Mouse (Mus musculus) bone marrow, adult 2 months (tissue): ENCODE data around the gene Nrip1. TPM values are rescaled to one million over a fixed set of nuclear protein-coding genes. Genes with fewer than 3 reads are reported as not detected.
A peak's percentile ranks its signal among the peaks of the same experiment; 100 is the strongest.

ENCODE experiments used
- H3K27ac ChIP-seq: fragments of 200-500 bp; 2 replicates; pipeline ENCODE4 v1.5.1; 2012; ENCODE audit warnings: low read depth, mild to moderate bottlenecking, control low read depth, inconsistent platforms, low read length; ENCODE audit not compliant: control insufficient read depth, poor library complexity, insufficient read depth
- H3K4me1 ChIP-seq: fragments of 200-500 bp; 2 replicates; pipeline ENCODE4 v1.6.1; 2011; ENCODE audit warnings: low read length; ENCODE audit not compliant: control insufficient read depth, insufficient read depth
- H3K4me3 ChIP-seq: fragments of 200-500 bp; replicated peaks from 2 replicates; pipeline ENCODE3; 2011; ENCODE audit warnings: mild to moderate bottlenecking, low read depth, low read length, control low read depth; ENCODE audit not compliant: control insufficient read depth
- CTCF ChIP-seq: fragments of 200-500 bp; IDR thresholded peaks from 2 replicates; pipeline ENCODE4 v1.5.1; 2011; ENCODE audit warnings: low read length, control low read depth; ENCODE audit not compliant: control insufficient read depth, insufficient read depth
- POLR2A ChIP-seq: fragments of 200-500 bp; IDR thresholded peaks from 2 replicates; pipeline ENCODE4 v1.6.1; 2011; ENCODE audit warnings: low read depth, mild to moderate bottlenecking, control low read depth, low read length, borderline replicate concordance; ENCODE audit not compliant: control insufficient read depth
- WGBS: fragments of 180-500 bp; shearing (Covaris S2); methylation state at CpG from one replicate; pipeline ENCODE4 v1.1.7; 2018; 5-methylcytosine and 5-hydroxymethylcytosine counted together
- polyA plus RNA-seq: library from polyadenylated mRNA; stranded (reverse); fragments of >200 nt; gene quantifications from 2 replicates; pipeline ENCODE4 v1.2.4, GENCODE M21; 2011; ENCODE audit warnings: low replicate concordance; ENCODE audit not compliant: missing spikeins, insufficient read depth, insufficient read length

The Nrip1 gene
- polyA plus RNA-seq, 1 experiment = 6.7 TPM

- Histone ChIP-seq H3K27ac (no peak overlapping the region), H3K4me3 (no peak overlapping the region), H3K4me1 (no peaks in the 10 kb centered on the region; the same call in 1 of the 2 replicates)
- 68% methylated on average over 6 of the region's 6 CpGs for WGBS
- TF ChIP-seq POLR2A = no peak
- TF ChIP-seq CTCF = no peak
Measured at GRCm38 (mm10) chr16:76335913-76336312, 37.7 kb downstream of the Nrip1 start.

DNA sequence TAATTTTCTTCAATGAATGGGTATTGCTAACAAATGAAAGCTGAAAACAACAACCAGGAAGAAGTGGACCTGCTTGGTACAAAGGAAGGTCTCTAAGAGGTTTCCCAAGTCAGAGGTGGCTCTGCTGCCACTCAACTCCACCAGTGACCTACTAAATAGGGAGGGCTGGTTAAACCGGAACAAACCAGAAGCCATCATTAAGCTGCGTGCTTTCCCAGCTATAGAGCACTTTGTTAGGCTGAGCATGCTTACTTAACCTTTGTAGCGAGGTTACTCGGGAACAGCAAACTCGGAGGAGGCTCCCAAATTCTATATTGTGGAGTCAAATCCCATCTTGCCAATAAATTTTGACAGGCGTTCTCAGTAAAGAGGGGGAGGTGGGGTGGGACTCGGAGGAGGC lies 41.5 kb downstream of the Nrip1 start:
- Histone ChIP-seq H3K4me3 (no peak overlapping the region), H3K27ac (no peak overlapping the region), H3K4me1 (no peaks in the 10 kb centered on the region; the same call in 1 of the 2 replicates)
- no peak for TF ChIP-seq CTCF
- no peak for TF ChIP-seq POLR2A
- 87% methylated on average over 7 of the region's 7 CpGs for WGBS

DNA sequence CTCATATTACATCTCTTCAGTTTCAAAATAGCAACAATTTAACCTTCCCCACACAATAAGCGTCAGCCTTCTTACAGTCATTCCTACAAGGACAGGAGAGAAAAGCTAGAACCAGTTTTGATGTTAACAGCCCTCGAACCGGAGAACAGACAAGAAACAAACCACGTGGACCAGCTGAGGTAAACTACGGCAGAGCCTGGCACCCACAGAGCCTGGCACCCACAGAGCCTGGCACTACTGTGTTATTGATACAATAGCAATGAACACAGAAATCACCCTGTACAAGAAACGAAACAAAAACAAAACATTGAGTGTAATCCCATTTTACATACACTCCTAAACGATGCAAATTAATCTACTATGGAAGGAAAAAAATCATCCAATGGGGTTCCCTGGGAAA lies 42.4 kb downstream of the Nrip1 start:
- TF ChIP-seq CTCF (no peak), POLR2A (no peak)
- Histone ChIP-seq H3K4me1 (no peaks in the 10 kb centered on the region), H3K4me3 (no peak overlapping the region), H3K27ac (no peak overlapping the region)
- WGBS = 81% methylated on average over 7 of the region's 7 CpGs

DNA sequence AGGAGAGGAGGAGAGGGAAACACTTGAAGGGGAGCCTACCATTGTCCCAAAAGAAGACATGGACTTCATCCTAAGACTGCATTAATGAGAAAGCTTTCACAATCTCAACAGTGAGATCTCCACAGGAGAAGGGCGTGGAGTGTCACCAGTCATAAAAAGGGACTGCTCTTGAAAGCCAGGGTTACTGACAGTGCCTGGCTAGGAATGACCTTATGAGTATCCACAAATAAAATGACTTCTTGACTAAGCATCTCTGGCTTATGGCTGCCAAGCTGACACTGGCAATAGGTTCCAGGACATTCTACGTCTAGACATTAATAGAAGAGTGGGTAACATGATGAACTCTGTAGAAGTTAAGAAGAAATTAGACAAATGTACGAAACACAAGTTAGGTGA lies 48.3 kb downstream of the Nrip1 start:
- no peak for TF ChIP-seq POLR2A
- TF ChIP-seq CTCF = no peak
- Histone ChIP-seq H3K27ac (no peak overlapping the region), H3K4me3 (no peak overlapping the region), H3K4me1 (peaks cover 3% of the 10 kb centered on the region)
- 76% methylated on average over 3 of the region's 3 CpGs for WGBS

- H3K27ac ChIP-seq = no peak overlapping the region
- no peak for TF ChIP-seq CTCF
- no peak for TF ChIP-seq POLR2A
- 71% methylated on average over 3 of the region's 4 CpGs for WGBS
- peaks cover 3% of the 10 kb centered on the region for H3K4me1 ChIP-seq
- H3K4me3 ChIP-seq = no peak overlapping the region
Measured at GRCm38 (mm10) chr16:76324411-76325314, 49.0 kb downstream of the Nrip1 start.

DNA sequence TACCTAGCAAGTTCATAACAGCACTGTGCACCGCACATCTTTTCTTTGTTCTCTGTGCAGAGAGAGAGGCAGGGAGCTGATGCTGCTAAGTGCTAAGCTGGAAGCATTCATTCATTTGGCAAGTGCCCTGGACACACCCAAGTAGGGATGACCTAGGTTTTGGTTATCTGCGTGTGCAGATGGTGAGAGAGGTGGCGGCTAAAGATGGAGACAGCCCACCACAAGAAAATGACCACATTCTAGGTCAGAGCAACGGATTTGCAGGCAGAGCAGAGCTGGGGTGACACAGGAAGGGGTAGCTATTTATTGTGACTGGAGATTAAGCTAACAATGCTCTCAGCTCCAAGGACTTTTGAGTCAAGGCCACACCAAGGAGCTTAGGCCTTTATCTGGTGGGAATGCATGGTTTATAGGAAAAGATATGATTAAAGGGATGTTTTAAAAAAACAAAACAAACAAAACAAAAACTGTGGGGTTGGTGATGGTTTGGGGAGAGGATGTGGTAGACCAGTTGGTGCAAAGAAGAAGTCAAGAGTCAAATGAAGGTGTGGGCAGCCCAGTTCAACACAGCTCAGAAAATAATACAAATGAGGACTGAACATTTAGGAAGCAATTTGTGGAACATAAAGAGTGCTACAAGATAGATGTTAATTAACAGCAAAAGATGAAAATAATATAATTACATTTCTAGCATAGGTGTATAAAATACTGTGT lies 49.9 kb downstream of the Nrip1 start:
- Histone ChIP-seq H3K4me1 (peaks cover 3% of the 10 kb centered on the region), H3K4me3 (no peak overlapping the region), H3K27ac (peak overlapping the region; percentile 71)
- TF ChIP-seq POLR2A = no peak
- no peak for TF ChIP-seq CTCF
- 34% methylated on average over 4 of the region's 4 CpGs for WGBS

DNA sequence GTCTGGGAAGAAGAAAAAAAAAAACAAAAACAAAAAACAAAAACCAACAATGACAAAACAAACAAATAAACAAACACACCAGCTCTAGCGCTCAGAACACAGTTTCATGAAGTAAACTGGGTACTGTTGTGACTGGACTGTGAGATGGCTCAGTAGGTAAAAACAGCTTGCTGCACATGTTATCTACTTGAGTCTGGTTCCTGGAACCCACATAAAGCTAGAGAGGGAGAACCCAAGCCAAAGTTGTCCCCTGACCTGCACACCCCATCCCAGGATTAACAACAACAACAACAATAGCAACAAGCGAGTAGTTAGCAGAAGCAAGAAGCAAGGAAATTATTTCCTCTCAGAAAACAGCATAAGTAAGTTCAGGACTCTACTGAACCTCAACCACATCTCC lies 50.5 kb downstream of the Nrip1 start:
- Histone ChIP-seq H3K27ac (peak overlapping the region; percentile 16; the same call in 1 of the 2 replicates), H3K4me1 (peaks cover 3% of the 10 kb centered on the region), H3K4me3 (no peak overlapping the region)
- no peak for TF ChIP-seq CTCF
- TF ChIP-seq POLR2A = no peak
- 83% methylated on average over 2 of the region's 2 CpGs for WGBS

GRCm38 (mm10) chr16:76321527-76322165 lies 52.0 kb downstream of the Nrip1 start:
- WGBS = 26% methylated on average over 11 of the region's 11 CpGs
- Histone ChIP-seq H3K4me3 (no peak overlapping the region), H3K27ac (no peak overlapping the region), H3K4me1 (peaks cover 3% of the 10 kb centered on the region)
- TF ChIP-seq CTCF (no peak), POLR2A (no peak)
